Mouse (Mus musculus) myocyte (in vitro differentiated cells): ENCODE data around the gene Tmem106a. TPM values are rescaled to one million over a fixed set of nuclear protein-coding genes. Genes with fewer than 3 reads are reported as not detected.

Source experiments
- H3K27me3 ChIP-seq: one replicate; pipeline ENCODE4 v1.6.1; 2011; ENCODE audit not compliant: control insufficient read depth, insufficient read depth, insufficient read length
- H3K36me3 ChIP-seq: one replicate; pipeline ENCODE4 v1.6.1; 2011; ENCODE audit not compliant: control insufficient read depth, insufficient read depth
- H3K4me2 ChIP-seq: one replicate; pipeline ENCODE4 v1.6.1; 2011; ENCODE audit warnings: low read depth, control low read depth
- H3K4me3 ChIP-seq: one replicate; pipeline ENCODE4 v1.5.1; 2011; ENCODE audit warnings: mild to moderate bottlenecking, control low read depth, moderate library complexity
- H3K79me2 ChIP-seq: one replicate; pipeline ENCODE4 v1.6.1; 2011; ENCODE audit not compliant: control insufficient read depth, insufficient read depth
- H3ac ChIP-seq: one replicate; pipeline ENCODE4 v1.6.1; 2011; ENCODE audit not compliant: control insufficient read depth, insufficient read length
- CEBPB ChIP-seq: IDR thresholded peaks from 2 replicates; pipeline ENCODE4 v1.6.1; 2011; ENCODE audit warnings: mild to moderate bottlenecking, moderate library complexity; ENCODE audit not compliant: poor library complexity, insufficient read depth, severe bottlenecking
- E2F4 ChIP-seq: IDR thresholded peaks from one replicate; pipeline ENCODE4 v1.6.1; 2011; ENCODE audit warnings: mild to moderate bottlenecking, control low read depth, moderate library complexity; ENCODE audit not compliant: insufficient read depth
- MAX ChIP-seq: IDR thresholded peaks from one replicate; pipeline ENCODE4 v1.6.1; 2011; ENCODE audit warnings: low read depth, mild to moderate bottlenecking, control low read depth
- MYOD1 ChIP-seq, 3 experiments: IDR thresholded peaks; one replicate each; pipeline ENCODE4 v1.6.1; 2011; ENCODE audit warnings: control low read depth in 2 of 3, low read depth in 2 of 3, mild to moderate bottlenecking in 2 of 3, moderate library complexity in 1 of 3; ENCODE audit not compliant: insufficient read length in 2 of 3, control insufficient read depth in 1 of 3
- MYOG ChIP-seq, 3 experiments: IDR thresholded peaks; one replicate each; pipeline ENCODE4 v1.6.1; 2011; ENCODE audit warnings: control low read depth in 2 of 3, low read depth in 2 of 3, mild to moderate bottlenecking in 2 of 3; ENCODE audit not compliant: insufficient read length in 2 of 3, control insufficient read depth in 1 of 3, insufficient read depth in 1 of 3
- POLR2A ChIP-seq: IDR thresholded peaks from one replicate; pipeline ENCODE4 v1.6.1; 2011; ENCODE audit warnings: low read depth, mild to moderate bottlenecking, control low read depth, moderate library complexity; ENCODE audit not compliant: insufficient read length
- POLR2AphosphoS2 ChIP-seq: IDR thresholded peaks from one replicate; pipeline ENCODE4 v1.6.1; 2011; ENCODE audit warnings: low read depth, control low read depth; ENCODE audit not compliant: insufficient read length
- REST ChIP-seq: IDR thresholded peaks from one replicate; pipeline ENCODE4 v1.6.1; 2011; ENCODE audit warnings: mild to moderate bottlenecking, control low read depth, moderate library complexity; ENCODE audit not compliant: insufficient read depth, insufficient read length
- SRF ChIP-seq: IDR thresholded peaks from one replicate; pipeline ENCODE4 v1.6.1; 2011; ENCODE audit warnings: low read depth; ENCODE audit not compliant: control insufficient read depth, insufficient read length
- TCF12 ChIP-seq: IDR thresholded peaks from one replicate; pipeline ENCODE4 v1.6.1; 2011; ENCODE audit warnings: mild to moderate bottlenecking, control low read depth; ENCODE audit not compliant: poor library complexity, insufficient read depth, severe bottlenecking
- TCF3 ChIP-seq: IDR thresholded peaks from one replicate; pipeline ENCODE4 v1.6.1; 2011; ENCODE audit warnings: low read depth, control low read depth; ENCODE audit not compliant: insufficient read length
- USF1 ChIP-seq: IDR thresholded peaks from one replicate; pipeline ENCODE4 v1.6.1; 2011; ENCODE audit warnings: low read depth, mild to moderate bottlenecking, control low read depth, moderate library complexity
- polyA plus RNA-seq: library from polyadenylated mRNA; unstranded; fragments of >200 nt; fragmentation: generic; extraction: Trizol; gene quantifications from one replicate; pipeline ENCODE4 v1.2.1, GENCODE M21; 2012; ENCODE audit warnings: missing spikeins

The Tmem106a gene
- polyA plus RNA-seq, 1 experiment, result 1.8 TPM

DNA sequence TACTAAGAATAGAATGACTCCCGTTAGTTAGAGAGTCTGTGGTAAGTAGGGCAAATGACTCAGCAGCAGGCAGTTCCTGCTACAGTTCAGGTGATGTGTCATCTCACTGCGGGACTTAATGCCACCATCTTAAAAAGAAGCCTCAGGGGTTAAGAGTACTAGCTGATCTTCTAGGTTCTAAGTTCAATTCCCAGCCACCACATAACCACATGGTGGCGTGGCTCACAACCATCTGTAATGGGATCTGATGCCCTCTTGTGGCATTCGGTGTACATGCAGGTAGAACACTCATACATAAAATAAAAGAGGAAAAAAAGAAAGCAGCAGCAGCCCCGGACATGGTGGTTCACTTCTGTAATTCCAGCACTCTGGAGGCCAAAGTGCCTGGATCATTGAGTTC is 19.7 kb upstream of the Tmem106a start:
- peaks cover 60% of the 10 kb centered on the region for H3K36me3 ChIP-seq
- TF ChIP-seq POLR2A (no peak), POLR2AphosphoS2 (no peak), TCF12 (no peak), TCF3 (no peak), USF1 (no peak), MAX (no peak), SRF (no peak), REST (no peak), MYOD1 (IDR thresholded peaks at IDR 0.05; ENCODE audit: control insufficient read depth in 1 of 3, insufficient read length in 2 of 3, low read depth in 2 of 3) (no peak), E2F4 (no peak), MYOG (IDR thresholded peaks at IDR 0.05; ENCODE audit: control insufficient read depth in 1 of 3, insufficient read depth in 1 of 3, insufficient read length in 2 of 3, low read depth in 2 of 3) (no peak), CEBPB (no peak)
- no peak overlapping the region for H3K4me3 ChIP-seq
- no peak overlapping the region for H3ac ChIP-seq
- no peaks in the 10 kb centered on the region for H3K27me3 ChIP-seq
- no peaks in the 10 kb centered on the region for H3K79me2 ChIP-seq
- H3K4me2 ChIP-seq, result no peak overlapping the region

DNA sequence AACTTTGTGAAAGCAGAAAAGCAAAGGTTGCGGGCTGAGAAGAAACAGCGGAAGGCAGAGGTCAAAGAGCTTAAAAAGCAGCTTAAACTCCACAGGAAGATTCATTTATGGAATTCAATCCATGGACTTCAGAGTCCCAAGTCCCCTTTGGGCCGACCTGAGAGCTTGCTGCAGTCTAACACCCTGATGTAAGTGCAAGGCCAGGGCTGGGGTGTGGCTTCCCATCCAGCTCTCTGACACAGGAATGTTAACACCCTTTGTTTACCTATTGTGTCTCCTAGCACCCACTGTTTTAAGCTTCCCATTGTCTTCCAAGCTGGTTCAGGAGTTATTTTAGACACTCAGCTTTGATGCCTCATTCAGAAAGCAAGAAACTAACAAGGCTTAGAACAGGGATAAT is 13.6 kb upstream of the Tmem106a start:
- H3K27me3 ChIP-seq, result no peaks in the 10 kb centered on the region
- H3K36me3 ChIP-seq, result peaks cover 82% of the 10 kb centered on the region
- TF ChIP-seq CEBPB (no peak), TCF12 (no peak), MYOD1 (IDR thresholded peaks at IDR 0.05; ENCODE audit: control insufficient read depth in 1 of 3, insufficient read length in 2 of 3, low read depth in 2 of 3) (no peak), MAX (no peak), TCF3 (no peak), SRF (no peak), MYOG (IDR thresholded peaks at IDR 0.05; ENCODE audit: control insufficient read depth in 1 of 3, insufficient read depth in 1 of 3, insufficient read length in 2 of 3, low read depth in 2 of 3) (no peak), REST (no peak), POLR2A (no peak), E2F4 (no peak), POLR2AphosphoS2 (no peak), USF1 (no peak)
- H3K4me3 ChIP-seq, result no peak overlapping the region
- no peak overlapping the region for H3K4me2 ChIP-seq
- H3K79me2 ChIP-seq, result no peaks in the 10 kb centered on the region
- no peak overlapping the region for H3ac ChIP-seq

GRCm38 (mm10) chr11:101576116-101576515 is 5.9 kb upstream of the Tmem106a start:
- Histone ChIP-seq H3K27me3 (no peaks in the 10 kb centered on the region), H3K4me3 (no peak overlapping the region), H3K36me3 (peaks cover 77% of the 10 kb centered on the region), H3K79me2 (no peaks in the 10 kb centered on the region), H3ac (no peak overlapping the region), H3K4me2 (no peak overlapping the region)
- TF ChIP-seq E2F4 (no peak), SRF (no peak), CEBPB (no peak), POLR2AphosphoS2 (no peak), POLR2A (no peak), USF1 (no peak), TCF3 (no peak)

GRCm38 (mm10) chr11:101581081-101581764 is 819 bp upstream of the Tmem106a start:
- Histone ChIP-seq H3K36me3 (peaks cover 28% of the 10 kb centered on the region), H3K27me3 (no peaks in the 10 kb centered on the region), H3K4me2 (no peak overlapping the region), H3K4me3 (no peak overlapping the region), H3K79me2 (no peaks in the 10 kb centered on the region), H3ac (no peak overlapping the region)
- TF ChIP-seq SRF (no peak), POLR2A (no peak), MYOD1 (IDR thresholded peaks at IDR 0.05; ENCODE audit: control insufficient read depth in 1 of 3, insufficient read length in 2 of 3, low read depth in 2 of 3) (no peak), MAX (no peak), E2F4 (no peak), REST (no peak), TCF12 (no peak), MYOG (IDR thresholded peaks at IDR 0.05; ENCODE audit: control insufficient read depth in 1 of 3, insufficient read depth in 1 of 3, insufficient read length in 2 of 3, low read depth in 2 of 3) (no peak), CEBPB (no peak)
